Mouse (Mus musculus) layer of hippocampus, adult 9-11 months (tissue): ENCODE measurements around the gene Syngr1.
A peak's percentile ranks its signal among the peaks of the same experiment; 100 is the strongest.
"Not testable (repeated sequence)": the region's sequence is repeated elsewhere in the genome, so short reads cannot be mapped to it uniquely, and the experiment has no call there.

Experiments
- DNase-seq: peaks from one replicate; pipeline ENCODE4 v3.0.0; 2022

Syngr1 gene

DNA sequence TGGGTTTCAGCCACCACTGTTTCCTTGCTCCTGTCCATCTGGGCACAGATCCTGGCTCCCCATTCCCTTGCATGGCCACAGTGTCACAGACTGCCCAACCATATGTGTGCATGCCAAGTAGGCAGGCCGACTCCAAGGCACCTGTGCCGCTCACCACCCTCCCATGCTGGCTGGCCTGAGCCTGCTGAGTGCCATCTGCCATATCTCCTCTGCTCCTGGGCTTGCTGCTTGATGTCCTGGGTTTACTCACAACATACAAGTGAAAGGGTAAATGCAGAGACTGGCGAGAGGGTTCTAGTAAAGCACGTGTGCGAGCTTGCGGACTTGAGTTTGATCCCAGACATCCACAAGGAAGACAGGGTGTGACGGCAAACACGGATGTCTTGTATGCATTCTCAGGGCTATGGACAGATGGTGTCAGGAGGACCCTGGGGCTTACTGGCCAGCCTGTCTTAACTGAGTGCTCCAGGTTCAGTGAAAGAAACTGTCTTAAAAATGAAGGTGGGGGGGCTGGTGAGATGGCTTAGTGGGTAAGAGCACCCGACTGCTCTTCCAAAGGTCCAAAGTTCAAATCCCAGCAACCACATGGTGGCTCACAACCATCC, 30.7 kb downstream of the Syngr1 start:
- DNase-seq, result no peak

DNA sequence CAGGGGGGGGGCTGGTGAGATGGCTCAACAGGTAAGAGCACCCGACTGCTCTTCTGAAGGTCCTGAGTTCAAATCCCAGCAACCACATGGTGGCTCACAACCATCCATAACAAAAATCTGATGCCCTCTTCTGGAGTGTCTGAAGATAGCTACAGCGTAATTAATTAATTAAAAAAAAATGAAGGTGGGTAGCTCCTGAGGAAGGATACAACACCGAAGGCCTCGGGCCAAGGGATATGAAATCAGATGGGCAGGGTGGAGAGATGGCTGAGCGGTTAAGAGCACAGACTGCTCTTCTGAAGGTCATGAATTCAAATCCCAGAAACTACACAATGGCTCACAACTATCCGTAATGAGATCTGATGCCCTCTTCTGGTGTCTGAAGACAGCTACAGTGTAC, 31.3 kb downstream of the Syngr1 start:
- not testable (repeated sequence) for DNase-seq

DNA sequence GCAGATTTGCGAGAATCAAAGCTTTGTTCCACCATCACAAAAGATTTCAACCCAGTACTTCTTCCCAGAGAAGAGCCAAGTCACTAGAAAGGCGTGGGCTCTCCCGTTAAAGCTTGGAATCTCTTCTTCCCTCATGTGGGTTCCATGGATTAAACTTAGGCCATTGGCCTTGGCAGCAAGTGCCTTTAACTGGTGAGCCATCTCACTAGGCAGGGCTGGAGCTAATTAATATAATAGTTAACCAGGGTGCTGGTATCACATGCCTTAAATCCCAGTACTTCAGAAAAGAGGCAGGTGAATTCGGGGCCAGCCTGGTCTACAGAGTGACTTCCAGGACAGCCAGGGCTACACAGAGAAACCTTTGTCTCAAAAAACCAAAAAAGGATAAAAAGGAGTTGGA, 33.5 kb downstream of the Syngr1 start:
- DNase-seq, result no peak

DNA sequence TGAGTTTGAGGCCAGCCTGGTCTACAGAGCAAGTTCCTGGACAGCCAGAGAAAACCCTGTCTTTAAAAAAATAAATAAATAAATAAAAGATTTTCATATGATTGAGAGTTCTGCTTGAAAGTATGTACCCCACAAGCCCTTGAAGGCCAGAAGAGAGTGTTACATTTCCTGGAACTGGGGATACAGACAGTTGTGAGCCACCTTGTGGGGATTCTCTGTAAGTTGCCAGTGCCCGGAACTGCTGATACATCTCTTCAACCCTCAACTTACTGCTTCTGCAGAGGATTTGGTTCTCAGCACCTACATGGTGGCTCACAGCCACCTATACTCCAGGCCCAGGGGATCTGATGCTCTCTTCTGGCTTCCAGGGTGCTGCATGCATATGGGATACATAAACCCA, 36.1 kb downstream of the Syngr1 start:
- DNase-seq, result no peak

DNA sequence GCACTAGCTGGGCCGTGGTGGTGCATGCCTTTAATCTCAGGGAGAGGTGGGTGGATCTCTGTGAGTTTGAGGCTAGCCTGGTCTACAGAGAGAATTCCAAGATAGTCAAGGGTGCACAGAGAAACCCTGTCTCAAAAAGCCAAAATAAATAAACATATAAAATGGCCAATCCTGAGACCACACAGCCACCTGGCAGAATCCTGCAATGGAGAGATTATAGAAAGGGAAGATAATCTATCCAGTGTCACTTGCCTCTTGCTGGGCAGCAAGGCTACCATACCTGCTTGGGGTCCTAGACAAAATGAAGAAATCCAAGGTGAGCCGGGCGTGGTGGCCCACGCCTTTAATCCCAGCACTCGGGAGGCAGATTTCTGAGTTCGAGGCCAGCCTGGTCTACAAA, 38.8 kb downstream of the Syngr1 start:
- no peak for DNase-seq

DNA sequence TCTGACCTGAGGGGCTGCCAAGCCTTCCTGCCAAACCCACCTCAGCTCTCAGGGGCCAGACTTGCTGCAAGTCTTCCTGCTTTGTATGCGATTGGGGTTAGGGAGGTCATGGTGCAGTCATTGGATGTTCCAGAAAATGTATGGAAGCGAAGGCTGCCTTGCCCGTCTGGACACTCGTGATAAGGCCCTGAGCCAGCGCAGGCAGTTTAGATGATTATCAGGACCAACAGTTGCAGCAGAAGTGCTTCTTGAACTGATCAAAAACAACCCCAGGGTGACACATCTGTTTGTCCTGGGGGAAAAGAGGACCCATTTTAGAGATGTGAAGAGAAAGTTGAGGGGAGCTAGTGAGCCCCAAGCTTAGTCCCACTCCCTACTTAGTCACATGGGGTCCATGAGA, 39.6 kb downstream of the Syngr1 start:
- DNase-seq, result no peak

DNA sequence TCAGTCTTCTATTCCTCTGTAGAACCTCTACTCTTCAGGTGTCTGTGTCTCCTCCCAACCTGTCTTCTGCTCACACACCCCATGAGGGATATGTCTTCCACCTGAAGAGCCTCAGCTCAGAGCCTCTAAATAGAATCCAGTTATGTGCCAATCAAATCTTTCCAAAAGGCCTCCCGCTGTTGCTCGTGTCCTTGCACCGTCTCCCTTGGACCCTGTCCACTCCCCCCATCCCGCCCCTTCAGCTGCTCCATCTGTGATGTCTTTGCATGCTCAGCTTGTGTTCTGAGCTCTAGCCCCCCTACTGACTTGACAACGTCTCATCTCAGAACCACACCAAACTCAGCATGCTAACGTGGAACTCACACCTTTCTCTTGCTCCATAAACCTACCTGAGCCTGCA, 40.3 kb downstream of the Syngr1 start:
- DNase-seq, result no peak

DNA sequence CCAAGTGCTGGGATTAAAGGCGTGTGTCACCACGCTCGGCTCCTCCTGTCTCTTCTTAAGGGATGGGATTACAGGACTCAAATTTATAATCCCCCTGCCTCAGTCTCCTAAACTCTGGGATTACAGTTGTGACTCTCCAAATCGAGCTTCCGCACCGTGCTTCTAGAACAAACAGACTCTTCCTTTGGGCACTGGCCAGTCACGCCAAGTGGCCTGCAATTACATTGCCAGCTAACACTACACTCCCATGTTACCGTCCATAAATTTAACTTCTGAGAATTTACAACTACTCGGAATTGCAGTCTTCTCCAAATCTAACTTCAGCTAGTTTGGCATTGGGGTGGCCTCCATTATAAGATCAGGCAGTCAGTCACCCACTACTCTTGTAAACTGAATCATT, 41.3 kb downstream of the Syngr1 start:
- DNase-seq, result no peak

DNA sequence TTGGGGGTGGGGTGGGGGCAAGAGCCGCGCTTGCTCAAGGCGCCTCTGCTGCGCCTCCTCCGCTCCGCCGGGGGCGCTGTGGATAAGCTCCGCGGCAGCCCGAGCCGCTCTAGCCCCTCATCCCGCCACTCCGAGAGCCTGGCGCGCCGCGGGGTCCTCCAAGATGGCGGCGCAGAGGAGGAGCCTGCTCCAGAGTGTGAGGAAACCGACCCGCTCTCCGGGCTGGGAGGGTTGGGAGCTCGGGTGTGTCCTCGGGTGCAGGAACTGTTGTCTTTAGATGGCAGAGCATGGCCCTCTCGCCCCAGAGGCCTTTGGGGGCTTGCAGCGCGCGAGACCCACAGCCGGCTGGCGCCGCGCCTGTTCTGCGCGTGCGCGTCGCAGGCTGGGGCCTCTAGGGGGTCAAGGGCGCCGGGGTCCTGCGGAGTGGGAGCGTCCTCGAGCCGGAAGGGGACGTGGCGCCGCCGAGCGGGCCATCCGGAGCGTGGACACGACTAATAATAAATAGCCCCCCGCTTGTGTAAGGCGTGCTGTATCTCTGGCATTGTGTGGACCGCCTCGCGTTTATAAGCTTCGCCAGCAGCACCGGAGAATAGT, 42.0 kb downstream of the Syngr1 start, which contains the start of gene Tab1:
Tab1 (plus strand) TSS at position 135 of the 594 bp plus-strand sequence.
- peak; percentile 92 for DNase-seq

DNA sequence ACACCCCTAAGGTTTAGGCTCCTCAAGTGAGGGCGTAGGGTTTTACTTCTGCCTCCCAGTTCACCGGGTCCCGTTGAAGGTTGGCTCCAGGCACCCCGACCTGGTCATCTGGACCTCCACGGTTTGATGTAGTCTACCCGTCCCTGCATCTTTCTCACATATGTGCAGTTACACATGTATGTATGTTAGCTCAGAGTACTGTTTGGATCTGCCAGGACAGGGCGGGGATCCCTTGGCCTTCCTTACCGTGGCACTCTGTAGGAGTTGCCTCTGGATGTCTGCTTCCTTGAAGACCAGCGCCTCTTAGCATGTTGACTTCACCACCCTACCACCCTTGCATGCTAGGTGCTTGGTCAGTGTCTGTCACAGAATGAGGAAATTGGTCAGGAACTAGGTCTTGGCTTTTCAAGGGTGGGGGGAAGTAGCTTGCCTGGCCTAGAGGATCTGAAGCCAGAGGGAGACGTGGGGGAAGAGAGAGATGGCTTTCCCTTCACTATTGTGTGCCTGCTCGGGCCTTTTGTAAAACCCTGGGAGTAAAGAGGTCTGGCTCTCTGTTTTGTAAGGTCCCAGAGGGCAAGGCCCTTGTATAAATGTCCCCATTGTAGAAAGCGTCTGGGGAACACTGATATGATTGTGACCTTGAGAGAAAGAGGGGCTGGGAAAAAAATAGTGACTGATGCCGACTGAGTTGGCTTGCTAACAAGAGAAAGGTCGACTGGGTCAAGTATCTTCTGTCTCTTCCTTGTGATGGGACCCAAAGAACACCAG, 42.7 kb downstream of the Syngr1 start:
- DNase-seq, result peak; percentile 65

DNA sequence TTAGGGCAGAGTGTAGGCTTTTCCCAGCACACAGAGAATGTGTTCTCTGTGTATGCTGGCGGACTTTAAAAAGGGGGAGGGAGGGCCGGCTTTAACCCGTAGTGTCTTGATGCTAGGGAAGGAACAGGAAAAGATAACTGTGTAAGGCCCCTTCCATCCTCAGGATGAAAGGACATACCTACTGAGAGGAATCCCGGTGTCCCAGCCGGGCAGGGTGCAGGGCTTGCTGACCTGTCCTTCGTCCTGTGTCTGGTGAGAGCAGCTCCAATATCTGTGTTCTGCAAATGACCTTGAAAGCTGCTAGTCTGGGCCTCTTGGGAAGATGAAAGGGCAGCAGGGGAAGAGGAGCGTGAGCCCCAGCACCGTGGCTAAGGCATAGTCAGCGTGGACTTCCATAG, 43.3 kb downstream of the Syngr1 start:
- DNase-seq, result no peak

DNA sequence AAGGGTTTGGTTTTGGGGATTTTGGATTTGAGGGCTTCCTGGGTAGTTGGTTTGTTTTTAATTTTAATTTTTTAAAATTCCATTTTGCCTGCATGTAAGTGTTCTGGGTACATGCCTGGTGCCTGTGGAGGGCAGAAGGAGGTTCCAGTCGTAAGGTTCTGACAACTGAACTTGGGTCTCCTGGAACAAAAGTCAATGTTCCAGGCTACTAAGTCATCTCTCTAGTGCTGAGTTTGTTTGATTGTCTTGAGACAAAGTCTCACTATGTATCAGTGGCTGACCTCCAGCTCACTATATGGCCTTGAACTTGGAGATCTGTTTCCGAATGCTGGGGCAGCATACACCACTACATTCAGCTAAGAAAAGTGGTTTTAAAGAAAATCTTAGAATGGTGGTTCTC, 44.4 kb downstream of the Syngr1 start:
- DNase-seq, result no peak

DNA sequence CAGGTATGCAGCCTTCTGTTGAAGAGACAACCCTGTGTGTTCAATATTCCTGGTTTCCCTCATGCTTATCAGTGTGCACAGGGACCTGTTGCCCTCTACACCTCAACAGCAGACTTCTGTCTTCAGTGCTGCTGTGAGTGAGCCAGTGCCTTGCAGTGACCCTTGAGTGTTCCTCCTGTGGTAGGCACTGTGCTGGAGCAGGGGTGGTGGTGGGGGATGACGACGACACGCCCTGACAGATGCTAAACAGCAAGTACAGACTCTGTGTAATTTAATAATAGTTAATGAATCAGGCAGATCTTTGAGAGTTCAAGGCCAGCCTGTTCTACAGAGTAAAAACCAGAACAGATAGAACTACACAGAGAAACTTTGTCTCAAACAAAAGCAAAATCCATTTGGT, 45.5 kb downstream of the Syngr1 start:
- DNase-seq, result no peak

DNA sequence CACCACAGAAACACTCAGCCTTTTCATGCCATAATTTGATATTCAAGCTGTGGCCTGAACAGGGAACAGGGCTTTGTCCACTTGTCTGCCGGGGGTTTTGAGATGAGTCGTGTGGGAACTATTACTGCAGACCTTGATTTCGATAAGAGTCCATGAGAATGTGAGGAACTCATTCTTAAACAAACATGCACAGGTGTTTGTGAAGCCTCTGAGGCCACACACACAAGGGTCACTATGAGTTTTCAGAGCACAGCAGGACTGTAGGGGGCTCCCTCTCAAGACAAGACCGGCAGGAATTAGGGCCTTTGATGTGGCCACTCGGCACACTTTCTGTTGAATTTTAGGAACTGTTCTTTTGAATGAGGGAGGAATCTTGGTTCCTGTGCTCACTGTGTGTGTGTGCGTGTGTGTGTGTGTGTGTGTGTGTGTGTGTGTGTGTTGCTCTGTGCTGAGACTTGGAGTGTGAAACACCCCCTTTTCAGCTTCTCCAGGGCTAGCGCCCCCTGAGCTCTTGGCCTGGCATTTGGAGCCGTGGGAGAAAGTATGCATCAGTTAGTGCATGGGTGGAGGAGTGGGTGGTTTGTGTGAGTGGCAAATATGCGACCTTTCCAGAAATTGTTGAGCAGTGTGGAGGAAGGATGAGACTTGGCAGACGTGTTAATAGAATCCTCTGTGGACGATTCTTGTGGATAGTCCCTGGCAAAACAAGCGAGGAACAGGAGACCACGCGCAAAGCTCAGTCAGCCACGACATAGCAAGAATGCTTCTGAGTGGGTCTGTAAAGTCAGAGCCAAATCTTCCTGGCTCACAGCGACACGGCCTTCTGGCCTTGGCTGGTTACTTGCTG, 47.0 kb downstream of the Syngr1 start:
- peak; percentile 76 for DNase-seq

DNA sequence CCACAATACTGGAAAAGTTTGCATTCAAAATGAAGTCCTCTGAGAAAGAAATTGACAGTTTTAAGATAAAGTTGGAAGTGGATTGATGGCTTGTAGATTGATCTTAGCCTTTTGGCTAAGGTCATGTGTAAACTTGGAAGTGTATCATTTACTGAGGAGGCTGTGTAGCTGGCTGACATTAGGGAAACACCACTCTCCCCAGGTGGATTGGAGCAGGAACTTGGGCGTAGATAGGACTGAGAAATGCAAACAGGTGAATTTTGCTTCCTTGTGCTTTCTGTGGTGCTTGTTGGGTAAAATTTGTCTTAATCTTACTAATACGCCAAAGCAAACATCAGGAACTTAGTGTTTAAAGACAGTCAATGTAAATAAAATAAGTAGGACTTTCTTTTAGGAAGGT, 49.2 kb downstream of the Syngr1 start:
- no peak for DNase-seq

DNA sequence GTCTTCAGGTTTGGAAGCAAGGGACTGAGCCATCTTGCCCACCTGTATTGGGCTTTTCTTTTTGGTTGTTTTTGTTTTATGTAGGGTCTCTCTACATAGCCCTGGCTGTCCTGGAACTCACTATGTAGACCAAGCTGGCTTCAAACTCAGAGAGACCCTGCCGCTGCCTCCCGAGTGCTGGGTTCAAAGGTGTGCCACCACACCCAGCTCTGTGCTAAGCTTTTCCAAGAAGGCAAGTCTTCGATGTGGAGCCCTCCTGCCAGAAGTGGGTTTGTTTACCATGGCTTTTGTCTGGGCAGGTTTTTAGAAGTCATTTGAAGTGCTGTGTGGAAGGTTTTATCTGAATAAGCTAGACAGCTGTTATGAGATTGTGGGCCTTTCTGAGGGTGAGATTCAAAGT, 49.7 kb downstream of the Syngr1 start:
- DNase-seq, result no peak

DNA sequence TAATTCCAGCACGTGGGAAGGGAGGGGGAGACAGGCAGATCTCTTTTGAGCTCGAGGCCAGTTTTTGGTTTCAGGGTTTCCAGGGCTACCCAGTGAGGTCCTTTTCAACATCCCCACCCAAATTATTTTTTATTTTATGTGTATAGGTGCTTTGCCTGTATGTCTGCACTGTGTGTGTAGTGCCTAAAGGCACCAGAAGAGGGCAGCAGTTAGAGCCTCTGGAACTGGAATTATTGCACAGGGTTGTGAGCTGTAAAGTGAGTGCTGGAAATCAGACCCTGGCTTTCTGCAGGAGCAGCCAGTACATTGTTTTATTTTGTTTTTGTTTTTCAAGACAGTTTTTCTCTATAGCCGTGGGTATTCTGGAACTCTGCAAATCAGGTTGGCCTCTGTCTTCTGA, 51.0 kb downstream of the Syngr1 start:
- no peak for DNase-seq

DNA sequence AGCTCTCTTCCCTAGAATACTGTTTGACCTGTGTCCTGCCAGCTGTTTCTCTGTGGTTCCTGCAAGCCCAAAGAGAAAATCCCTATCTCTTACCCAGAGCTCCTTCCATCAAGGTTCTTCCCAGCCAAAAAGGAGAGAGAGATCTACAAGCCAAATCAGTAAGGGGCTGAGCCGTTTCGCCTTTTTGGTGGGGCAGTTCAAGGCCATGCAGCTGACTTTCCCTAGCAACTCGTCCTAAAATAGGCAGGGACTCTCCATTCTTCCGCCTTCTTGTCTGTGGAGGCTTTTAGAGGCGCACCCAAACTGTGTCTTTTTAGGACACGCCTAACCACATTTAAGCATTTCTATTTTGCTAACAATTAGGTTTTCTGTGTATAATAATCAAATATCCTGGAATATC, 52.6 kb downstream of the Syngr1 start:
- no peak for DNase-seq

DNA sequence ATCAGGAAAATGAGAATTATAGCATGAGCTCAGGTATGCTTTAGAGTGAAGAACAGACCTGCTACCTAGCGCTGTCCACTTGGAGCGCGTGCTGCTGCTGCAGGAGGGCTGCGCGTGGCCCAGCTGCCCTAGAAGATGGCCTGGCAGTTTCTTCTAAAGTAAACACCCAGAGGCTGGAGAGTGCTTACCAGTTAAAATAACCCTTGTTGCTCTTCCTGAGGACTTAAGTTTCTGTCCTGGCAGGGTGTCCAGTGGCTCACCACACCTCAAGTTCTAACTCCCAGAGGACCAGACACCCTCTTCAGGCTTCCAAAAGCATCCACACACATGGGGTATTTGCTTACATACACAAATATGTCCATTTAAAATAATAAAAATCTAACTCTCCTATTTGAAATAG, 54.3 kb downstream of the Syngr1 start:
- no peak for DNase-seq

DNA sequence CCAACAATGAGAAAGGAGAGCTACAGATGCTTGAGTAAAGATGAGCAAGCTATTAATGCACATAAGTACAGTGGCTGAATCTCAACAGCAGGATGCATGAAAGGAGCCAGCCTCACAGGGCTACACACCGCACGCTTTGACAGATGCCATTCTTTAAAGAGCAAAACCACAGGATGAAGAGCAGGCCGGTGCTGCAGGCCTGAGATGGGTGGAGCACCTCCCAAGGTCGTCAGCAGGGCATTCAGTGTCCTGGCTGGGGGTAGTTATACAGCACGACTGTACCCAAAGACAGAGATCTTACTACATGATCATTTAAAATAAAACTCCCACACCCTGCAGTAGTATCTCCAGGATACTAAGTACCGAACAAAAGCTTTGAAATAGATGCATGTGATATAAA, 55.0 kb downstream of the Syngr1 start:
- no peak for DNase-seq

DNA sequence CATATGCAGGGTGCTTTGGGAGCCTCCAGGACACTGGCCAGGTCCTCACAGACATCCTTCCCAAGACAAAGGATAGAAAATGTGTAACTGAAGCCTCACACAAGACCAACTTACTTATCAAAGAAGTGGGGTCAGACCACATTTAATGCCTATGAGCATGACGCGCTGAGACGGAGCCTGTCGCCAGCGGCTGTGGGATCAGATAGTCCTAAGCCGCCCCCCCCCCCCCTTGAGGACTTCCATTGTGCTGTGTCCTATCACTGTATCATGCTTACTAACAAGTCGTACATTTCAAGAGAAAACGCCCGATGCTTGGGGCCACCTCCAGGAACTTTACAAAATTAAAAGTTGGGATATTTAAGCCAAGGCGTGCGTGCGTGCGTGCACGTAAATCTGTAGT, 56.0 kb downstream of the Syngr1 start:
- no peak for DNase-seq

DNA sequence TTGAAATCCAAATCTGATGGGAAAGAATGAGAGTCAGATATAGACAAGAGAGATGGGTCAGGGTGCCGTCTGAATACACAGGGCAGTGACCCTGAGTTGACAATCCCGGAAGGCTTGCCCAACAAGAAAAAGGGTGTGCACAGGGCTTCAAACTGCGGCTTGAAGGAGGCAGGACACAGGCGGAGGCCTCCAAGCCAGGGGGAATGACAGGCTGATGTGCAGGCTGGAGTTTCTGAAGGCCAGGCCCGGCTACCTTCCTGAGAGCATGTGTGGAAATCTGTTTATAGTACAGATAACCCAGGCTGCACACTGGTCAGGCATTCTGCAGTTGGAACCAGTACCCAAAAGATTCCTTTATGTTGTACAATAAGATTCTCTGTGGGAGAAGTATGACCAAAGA, 56.4 kb downstream of the Syngr1 start:
- no peak for DNase-seq

DNA sequence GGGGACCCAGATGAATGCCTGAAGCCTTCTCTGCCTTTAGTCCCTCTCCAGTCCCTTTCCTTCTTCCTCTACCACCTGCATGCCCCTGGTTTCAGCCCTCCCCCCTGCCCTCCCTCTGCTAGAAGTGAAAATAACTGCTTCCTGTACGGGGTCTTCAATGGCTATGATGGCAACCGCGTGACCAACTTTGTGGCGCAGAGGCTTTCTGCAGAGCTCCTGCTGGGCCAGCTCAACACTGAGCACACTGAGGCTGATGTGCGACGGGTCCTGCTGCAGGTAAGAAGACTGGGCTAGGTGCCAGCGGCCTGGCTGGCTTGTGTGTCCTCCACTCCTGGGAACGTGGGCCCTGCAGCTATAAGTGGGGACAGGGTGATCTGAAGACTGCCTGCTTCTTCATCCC, 57.4 kb downstream of the Syngr1 start:
- no peak for DNase-seq

DNA sequence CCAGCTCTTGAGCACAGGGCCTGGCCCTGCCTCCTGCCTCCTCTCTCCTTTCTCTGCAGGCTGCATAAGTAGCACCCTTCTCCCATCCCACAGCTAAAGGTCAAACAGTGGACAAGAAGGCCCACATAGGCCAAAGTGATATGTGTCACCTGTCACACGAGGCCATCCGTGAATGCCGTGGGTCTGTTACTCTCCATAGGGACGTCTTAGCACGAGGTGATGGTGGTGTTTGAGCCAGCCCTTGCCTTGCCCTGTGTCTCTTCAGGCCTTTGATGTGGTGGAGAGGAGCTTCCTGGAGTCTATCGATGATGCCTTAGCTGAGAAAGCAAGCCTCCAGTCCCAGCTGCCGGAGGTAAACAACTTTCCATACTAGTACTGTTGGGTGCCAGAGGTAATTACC, 58.4 kb downstream of the Syngr1 start:
- DNase-seq, result no peak
